Mouse (Mus musculus) small intestine, adult 2 months (tissue): ENCODE measurements around the gene Gtf2f2.
A peak's percentile ranks its signal among the peaks of the same experiment; 100 is the strongest.

ENCODE experiments used
- CTCF ChIP-seq: fragments of 200-500 bp; IDR thresholded peaks from 2 replicates; pipeline ENCODE4 v1.5.1; 2012; ENCODE audit warnings: low read depth, mild to moderate bottlenecking, control low read depth, inconsistent platforms, low read length, moderate library complexity, mixed read lengths; ENCODE audit not compliant: insufficient replicate concordance, insufficient read length; ENCODE audit errors: extremely low read depth
- POLR2A ChIP-seq: fragments of 200-500 bp; IDR thresholded peaks from 2 replicates; pipeline ENCODE4 v1.6.1; 2012; ENCODE audit warnings: low read depth, mild to moderate bottlenecking, control low read depth, inconsistent platforms, low read length, moderate library complexity

GRCm38 (mm10) chr14:76010102-76011061, at the start of gene Gtf2f2:
- TF ChIP-seq POLR2A, result peak; percentile 28; the same call in 1 of the 2 replicates
- TF ChIP-seq CTCF, result no peak
